Mouse (Mus musculus) forebrain, postnatal 0 days (tissue): ENCODE data around the gene Cdc25a. TPM values are rescaled to one million over a fixed set of nuclear protein-coding genes. Genes with fewer than 3 reads are reported as not detected.
A peak's percentile ranks its signal among the peaks of the same experiment; 100 is the strongest.

Experiments used
- ATAC-seq: fragments of 200-750 bp; cut with Nextera tagmentation; 2 replicates; pipeline ENCODE4 v1.8.0; 2017; ENCODE audit warnings: mild to moderate bottlenecking, moderate library complexity
- DNase-seq: peaks from one replicate; pipeline ENCODE4 v3.0.0-alpha.2; 2015
- H3K27ac ChIP-seq: fragments of 300-500 bp; sonication (generic); 2 replicates; pipeline ENCODE4 v1.5.1; 2014; ENCODE audit warnings: low read depth, mild to moderate bottlenecking, antibody characterized with exemption, low read length, moderate library complexity, mixed read lengths
- H3K27me3 ChIP-seq: fragments of 300-500 bp; sonication (generic); 2 replicates; pipeline ENCODE4 v1.6.1; 2014; ENCODE audit warnings: mild to moderate bottlenecking, low read length, mixed read lengths; ENCODE audit not compliant: insufficient read depth
- H3K36me3 ChIP-seq: fragments of 300-500 bp; sonication (generic); 2 replicates; pipeline ENCODE4 v1.6.1; 2014; ENCODE audit warnings: mild to moderate bottlenecking, moderate library complexity; ENCODE audit not compliant: insufficient read depth
- H3K4me1 ChIP-seq: fragments of 300-500 bp; sonication (generic); 2 replicates; pipeline ENCODE4 v1.6.1; 2014; ENCODE audit warnings: antibody characterized with exemption; ENCODE audit not compliant: insufficient read depth
- H3K4me2 ChIP-seq: fragments of 300-500 bp; sonication (generic); 2 replicates; pipeline ENCODE4 v1.6.1; 2014; ENCODE audit warnings: low read depth, mild to moderate bottlenecking, moderate library complexity
- H3K4me3 ChIP-seq: fragments of 300-500 bp; sonication (generic); 2 replicates; pipeline ENCODE4 v1.5.1; 2014; ENCODE audit warnings: low read depth, low read length, mixed read lengths
- H3K9ac ChIP-seq: fragments of 300-500 bp; sonication (generic); 2 replicates; pipeline ENCODE4 v1.6.1; 2014; ENCODE audit warnings: mild to moderate bottlenecking
- H3K9me3 ChIP-seq: fragments of 300-500 bp; sonication (generic); 2 replicates; pipeline ENCODE4 v1.6.1; 2016; ENCODE audit warnings: low read length
- CTCF ChIP-seq: sonication (generic); IDR thresholded peaks from 2 replicates; pipeline ENCODE4 v1.5.1; 2016; ENCODE audit warnings: antibody characterized with exemption, control low read depth, low read depth
- WGBS: fragments of 180-500 bp; shearing (Covaris S2); extraction: QIAGEN DNeasy Blood & Tissue Kit; methylation state at CpG from one replicate; pipeline ENCODE4 v1.1.7; 2014; 5-methylcytosine and 5-hydroxymethylcytosine counted together
- polyA plus RNA-seq: library from polyadenylated mRNA; unstranded; fragments of >200 nt; fragmentation: Nextera tagmentation; extraction: Ambion mirVana; gene quantifications from 2 replicates; pipeline ENCODE4 v1.2.1, GENCODE M21; 2015
- total RNA-seq: library from RNA; depleted of rRNA; stranded (reverse); fragments of >200 nt; gene quantifications from 2 replicates; pipeline ENCODE4 v1.2.3, GENCODE M21; 2014

The Cdc25a gene
- total and polyA plus RNA-seq, 2 experiments from 2014 or later: 8.7 to 14.4 TPM

DNA sequence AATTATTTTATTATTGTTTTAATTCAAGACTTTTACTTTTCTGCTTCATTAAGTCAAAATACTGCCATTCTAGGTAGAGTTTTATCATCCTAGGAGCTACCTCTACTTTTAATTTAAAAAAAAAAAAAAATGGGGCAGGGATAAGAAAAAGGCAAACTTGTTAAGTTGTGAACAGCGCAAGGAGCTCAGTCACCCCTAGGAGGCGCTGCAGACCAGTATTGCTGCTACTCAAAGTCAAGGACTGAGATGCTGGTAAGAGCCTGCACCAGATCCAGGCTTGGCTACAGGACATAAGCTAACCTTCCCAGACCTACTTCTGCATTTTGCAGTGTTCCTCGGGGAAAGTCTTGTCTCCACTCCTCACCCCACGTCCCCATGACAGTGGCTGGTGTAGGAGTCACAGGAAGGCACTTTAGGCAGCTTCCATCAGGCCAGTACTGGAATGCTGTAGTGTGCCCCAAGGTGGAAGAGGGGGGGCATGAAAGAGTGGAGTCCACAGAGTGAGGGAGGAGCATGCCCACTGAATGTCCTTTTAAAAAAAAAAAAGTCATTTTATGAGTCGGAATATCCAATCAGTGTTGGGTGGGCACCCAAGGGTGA is 17.4 kb downstream of the Cdc25a start:
- 69% methylated on average over 5 of the region's 5 CpGs for WGBS
- H3K4me3 ChIP-seq: no peak overlapping the region
- peak; percentile 86 for DNase-seq
- no peaks in the 10 kb centered on the region for H3K27me3 ChIP-seq
- H3K36me3 ChIP-seq: peaks cover 47% of the 10 kb centered on the region
- H3K9ac ChIP-seq: no peak overlapping the region
- no peak overlapping the region for H3K4me2 ChIP-seq
- H3K9me3 ChIP-seq: no peaks in the 10 kb centered on the region
- H3K4me1 ChIP-seq: no peaks in the 10 kb centered on the region
- peak; percentile 84 for TF ChIP-seq CTCF
- peak; percentile 66 for ATAC-seq
- H3K27ac ChIP-seq: no peak overlapping the region

DNA sequence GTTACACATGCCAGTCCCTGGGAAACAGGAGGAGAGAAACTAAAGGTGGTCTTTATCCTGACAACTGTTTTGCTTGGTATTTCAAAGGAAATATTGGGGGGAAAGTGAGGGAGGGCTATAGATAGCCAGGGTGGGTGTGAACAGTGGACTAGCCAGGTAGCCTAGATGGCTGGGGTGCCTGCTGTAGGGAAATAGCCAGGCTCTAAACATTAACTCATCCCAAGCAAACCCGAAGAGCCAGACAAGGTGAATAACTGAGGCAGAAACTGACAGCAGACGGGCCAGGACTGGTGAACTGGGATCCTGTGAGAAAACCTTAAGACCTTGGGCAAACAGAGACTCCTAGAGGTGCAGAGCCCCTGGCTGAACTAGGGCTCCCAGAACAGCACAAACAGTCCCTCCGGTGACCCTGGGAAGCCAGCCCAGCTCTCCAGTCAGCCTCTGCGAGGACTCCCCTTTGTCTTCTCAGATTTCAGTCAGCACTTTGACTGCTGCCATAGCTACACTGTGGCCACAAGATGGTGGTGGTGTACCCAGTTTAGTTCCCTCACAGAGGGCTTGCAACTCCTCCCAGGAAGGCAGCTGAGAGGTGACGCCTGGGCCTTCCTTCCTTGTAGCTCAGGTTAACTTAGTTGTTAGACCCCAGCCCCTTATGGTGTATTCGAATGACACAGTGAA is 19.2 kb downstream of the Cdc25a start:
- Histone ChIP-seq H3K36me3 (peaks cover 31% of the 10 kb centered on the region), H3K27ac (peak overlapping the region; percentile 54), H3K4me2 (no peak overlapping the region), H3K9ac (no peak overlapping the region), H3K9me3 (no peaks in the 10 kb centered on the region), H3K27me3 (no peaks in the 10 kb centered on the region), H3K4me1 (no peaks in the 10 kb centered on the region), H3K4me3 (no peak overlapping the region)
- peak; percentile 90 for DNase-seq
- 36% methylated on average over 6 of the region's 6 CpGs for WGBS
- peak; percentile 96 for ATAC-seq
- peak; percentile 95 for TF ChIP-seq CTCF

DNA sequence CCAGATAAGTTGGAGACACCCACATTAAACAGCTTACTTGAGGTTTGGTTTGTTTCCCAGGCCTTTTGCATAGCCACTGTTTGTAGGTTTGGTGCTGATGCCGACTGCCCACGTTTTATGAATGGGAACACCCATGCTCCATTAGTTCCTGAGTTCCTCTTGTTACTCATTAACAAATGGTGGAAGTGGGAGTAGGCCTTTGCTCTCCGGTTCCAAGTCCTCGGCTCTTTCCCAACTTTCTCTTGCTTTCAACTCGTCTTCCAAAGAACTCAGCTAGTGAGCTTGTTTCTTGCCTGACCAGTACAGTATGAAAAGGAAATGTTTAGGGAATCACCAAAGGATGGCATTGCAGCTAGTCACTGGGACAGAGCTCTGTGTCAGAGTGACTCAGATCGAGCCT is 20.2 kb downstream of the Cdc25a start:
- H3K9ac ChIP-seq: no peak overlapping the region
- DNase-seq (no peak), ATAC-seq (no peak)
- no peaks in the 10 kb centered on the region for H3K27me3 ChIP-seq
- peaks cover 22% of the 10 kb centered on the region for H3K36me3 ChIP-seq
- H3K4me2 ChIP-seq: no peak overlapping the region
- no peak overlapping the region for H3K27ac ChIP-seq
- H3K4me1 ChIP-seq: no peaks in the 10 kb centered on the region
- TF ChIP-seq CTCF: no peak
- 73% methylated on average over 6 of the region's 6 CpGs for WGBS
- H3K9me3 ChIP-seq: no peaks in the 10 kb centered on the region
- H3K4me3 ChIP-seq: no peak overlapping the region

DNA sequence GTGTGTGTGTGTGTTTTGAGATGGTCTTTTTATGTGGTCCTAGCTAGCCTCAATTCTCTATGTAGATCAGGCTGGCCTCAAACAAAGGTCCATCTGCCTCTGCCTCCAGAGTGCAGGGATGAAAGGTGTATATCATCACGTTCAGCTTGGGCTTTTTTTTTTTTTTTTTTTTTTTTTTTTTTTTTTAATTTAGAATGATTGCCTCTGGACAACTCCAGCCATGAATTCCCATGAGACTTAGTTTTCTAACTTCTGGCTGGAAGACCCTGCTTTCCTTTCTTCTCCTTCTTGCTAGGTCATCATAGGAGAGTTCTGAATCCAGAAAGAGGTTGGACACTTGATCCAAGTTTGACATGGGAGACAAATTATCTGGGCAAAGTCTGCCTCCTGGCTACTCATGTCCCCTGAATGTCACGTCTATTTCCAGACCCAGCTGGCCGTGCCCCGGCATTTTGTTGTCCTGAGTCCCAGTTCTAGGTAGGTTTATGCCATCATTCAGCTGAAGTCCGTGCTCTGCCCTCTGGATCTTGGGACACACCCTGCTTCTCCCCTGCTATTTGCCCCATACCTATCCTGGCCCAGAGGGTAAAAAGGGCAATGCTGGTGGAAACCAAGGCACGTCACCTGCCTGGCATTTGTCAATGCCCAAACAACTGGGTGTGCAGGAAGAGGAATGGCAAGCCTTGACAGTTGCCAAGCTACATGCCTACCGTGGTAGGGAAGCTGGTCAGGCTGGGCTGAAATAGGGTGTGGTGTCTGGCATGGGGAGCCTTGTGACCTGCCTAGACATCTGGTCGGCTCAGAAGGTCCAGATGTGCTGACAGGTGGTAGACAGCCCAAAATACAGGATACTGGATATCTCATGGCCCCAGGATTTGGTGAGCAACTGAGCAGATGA is 21.1 kb downstream of the Cdc25a start:
- Histone ChIP-seq H3K9ac (no peak overlapping the region), H3K4me1 (no peaks in the 10 kb centered on the region), H3K27ac (no peak overlapping the region), H3K27me3 (no peaks in the 10 kb centered on the region), H3K9me3 (no peaks in the 10 kb centered on the region), H3K4me3 (no peak overlapping the region), H3K36me3 (peaks cover 13% of the 10 kb centered on the region), H3K4me2 (no peak overlapping the region)
- ATAC-seq: no peak
- no peak for DNase-seq
- no peak for TF ChIP-seq CTCF
- WGBS: 88% methylated on average over 8 of the region's 8 CpGs

DNA sequence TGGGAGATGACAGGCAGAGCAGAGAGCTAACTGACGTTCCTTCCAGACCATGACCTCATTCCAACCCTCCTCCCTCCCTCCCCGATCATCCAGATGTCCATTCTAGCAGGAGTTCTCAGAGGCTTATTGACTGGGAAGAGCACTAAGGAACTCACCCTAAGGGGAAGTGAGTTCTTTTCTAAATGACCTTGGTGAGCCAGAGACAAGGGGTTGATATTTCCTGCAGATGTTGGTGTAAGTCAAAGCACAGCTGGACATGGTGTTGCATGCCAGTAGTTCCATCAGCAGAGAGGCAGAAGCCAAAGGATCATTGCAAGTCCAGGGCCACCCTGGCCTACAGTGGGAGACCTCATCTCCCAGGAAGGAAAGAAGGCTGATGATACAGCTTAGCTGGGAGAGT is 22.6 kb downstream of the Cdc25a start:
- Histone ChIP-seq H3K4me1 (no peaks in the 10 kb centered on the region), H3K4me3 (no peak overlapping the region), H3K9me3 (no peaks in the 10 kb centered on the region), H3K27ac (no peak overlapping the region), H3K27me3 (no peaks in the 10 kb centered on the region), H3K9ac (no peak overlapping the region), H3K36me3 (no peaks in the 10 kb centered on the region; the same call in 1 of the 2 replicates), H3K4me2 (no peak overlapping the region)
- TF ChIP-seq CTCF: no peak
- 58% methylated on average over 2 of the region's 2 CpGs for WGBS
- ATAC-seq: no peak
- no peak for DNase-seq

DNA sequence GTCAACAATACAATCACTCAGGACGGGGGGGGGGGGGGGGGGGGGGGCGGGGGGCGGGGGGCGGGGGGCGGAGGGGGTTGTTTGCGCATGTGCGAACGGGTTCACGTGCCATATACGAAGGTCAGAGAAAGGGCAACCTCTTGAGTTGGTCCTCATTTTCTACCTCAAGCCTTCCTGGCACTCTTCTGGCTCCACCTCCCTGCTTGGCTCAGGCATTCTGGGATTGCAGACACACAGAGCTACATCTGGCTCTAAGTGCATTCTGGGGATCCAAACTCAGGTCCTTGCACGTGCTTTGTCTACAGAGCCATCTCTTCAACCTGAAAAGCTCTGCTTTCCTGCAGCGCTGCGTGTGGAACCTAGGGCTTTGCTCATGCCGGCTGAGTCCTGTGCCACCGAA is 24.0 kb downstream of the Cdc25a start:
- H3K4me2 ChIP-seq: no peak overlapping the region
- no peak overlapping the region for H3K27ac ChIP-seq
- TF ChIP-seq CTCF: no peak
- 65% methylated on average over 10 of the region's 15 CpGs for WGBS
- ATAC-seq: no peak
- no peaks in the 10 kb centered on the region for H3K9me3 ChIP-seq
- no peaks in the 10 kb centered on the region for H3K27me3 ChIP-seq
- DNase-seq: no peak
- H3K4me3 ChIP-seq: no peak overlapping the region
- H3K9ac ChIP-seq: no peak overlapping the region
- H3K36me3 ChIP-seq: no peaks in the 10 kb centered on the region
- H3K4me1 ChIP-seq: no peaks in the 10 kb centered on the region

DNA sequence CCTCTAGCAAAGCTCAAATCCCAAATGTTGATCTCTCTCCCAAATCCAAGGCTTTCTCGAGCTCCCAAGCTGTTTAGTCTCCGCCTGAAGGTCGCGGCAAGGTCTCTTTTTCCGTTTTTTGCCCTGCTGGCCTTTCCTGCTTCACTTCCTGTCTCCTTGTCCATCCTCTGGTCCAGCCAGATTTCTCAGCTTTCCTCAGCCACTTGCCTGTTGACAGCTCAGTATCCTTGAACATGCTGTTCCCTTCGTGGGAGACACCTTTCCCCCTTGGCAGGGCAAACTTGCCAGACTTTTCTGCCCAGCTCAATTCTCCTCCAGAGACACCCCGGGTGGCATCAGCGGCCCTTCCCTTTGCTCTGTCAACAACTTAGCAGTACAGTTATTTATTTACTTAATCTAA is 24.4 kb downstream of the Cdc25a start:
- no peaks in the 10 kb centered on the region for H3K4me1 ChIP-seq
- TF ChIP-seq CTCF: no peak
- no peaks in the 10 kb centered on the region for H3K9me3 ChIP-seq
- no peak for DNase-seq
- H3K9ac ChIP-seq: no peak overlapping the region
- no peaks in the 10 kb centered on the region for H3K27me3 ChIP-seq
- no peak overlapping the region for H3K4me3 ChIP-seq
- H3K36me3 ChIP-seq: no peaks in the 10 kb centered on the region
- WGBS: 76% methylated on average over 8 of the region's 8 CpGs
- H3K27ac ChIP-seq: no peak overlapping the region
- H3K4me2 ChIP-seq: no peak overlapping the region
- no peak for ATAC-seq
